Mouse (Mus musculus) adrenal gland (tissue): ENCODE measurements around the gene Mchr1.
"Not testable (repeated sequence)": the region's sequence is repeated elsewhere in the genome, so short reads cannot be mapped to it uniquely, and the experiment has no call there.

ENCODE experiments used
- intact Hi-C: fragments of 180-260 bp; cut with DNase I; formaldehyde crosslinking; loops from one replicate; pipeline ENCODE4 v1.15.1; 2025
- long read RNA-seq, 2 experiments: library from polyadenylated mRNA; unstranded; transcript quantifications; one replicate each; pipeline ENCODE4 v2.0.0; 2020; ENCODE audit warnings: borderline replicate concordance in 1 of 2; ENCODE audit not compliant: insufficient replicate concordance in 1 of 2

Gene Mchr1
- long read RNA-seq, experiment 1, result 0 reads
- long read RNA-seq, experiment 2, partial matches to known transcripts, result 0 of 1 reads
- long read RNA-seq, experiment 2, other reads (novel, unspliced or antisense), result 0 of 1 reads

DNA sequence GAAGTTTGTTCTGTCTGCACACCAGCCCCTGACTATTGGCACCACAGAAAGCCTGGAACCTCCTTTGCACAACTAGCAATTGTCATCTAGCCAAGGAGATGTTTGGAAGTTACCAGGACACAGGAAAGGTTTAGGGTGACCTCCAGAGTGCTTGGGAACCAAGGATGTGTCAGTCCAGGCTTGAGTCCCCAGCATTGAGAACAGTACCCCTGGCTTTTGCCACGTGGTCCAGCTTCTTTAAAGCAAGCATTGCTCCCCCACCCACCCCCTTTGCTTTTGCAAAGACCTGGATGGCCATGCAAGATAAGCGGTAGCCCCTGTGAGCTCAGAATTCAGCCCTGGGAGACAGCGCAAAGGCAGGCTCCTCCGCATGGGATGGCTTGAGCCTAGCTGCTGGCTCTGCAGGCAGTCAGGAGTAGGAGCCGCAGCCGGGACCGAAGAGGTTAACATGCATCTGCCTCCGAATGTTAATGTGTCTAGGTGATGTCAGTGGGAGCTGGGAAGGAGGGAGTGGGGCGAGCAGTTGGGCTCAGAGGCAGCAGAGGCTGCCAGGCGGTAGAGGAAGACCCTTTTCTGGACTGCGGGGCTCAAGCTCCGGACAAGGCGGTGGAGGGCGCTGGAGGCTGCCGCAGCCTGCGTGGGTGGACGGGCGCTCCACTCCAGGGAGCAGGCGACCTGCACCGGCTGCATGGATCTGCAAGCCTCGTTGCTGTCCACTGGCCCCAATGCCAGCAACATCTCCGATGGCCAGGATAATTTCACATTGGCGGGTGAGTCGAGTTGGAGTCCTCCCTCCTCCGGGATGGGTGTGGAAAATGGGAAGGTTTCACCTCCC is at the start of gene Mchr1:
Gene Mchr1, plus strand, starts transcription at position 414 of the 835 bp plus-strand sequence.
- intact Hi-C loops, result no loop called here

- intact Hi-C loops, result no loop called here
Observed at GRCm38 (mm10) chr15:81189061-81189460, 46.2 kb upstream of the Mchr1 start.

- intact Hi-C loops, result no loop called here
Observed at GRCm38 (mm10) chr15:81190011-81190629, 45.2 kb upstream of the Mchr1 start.

DNA sequence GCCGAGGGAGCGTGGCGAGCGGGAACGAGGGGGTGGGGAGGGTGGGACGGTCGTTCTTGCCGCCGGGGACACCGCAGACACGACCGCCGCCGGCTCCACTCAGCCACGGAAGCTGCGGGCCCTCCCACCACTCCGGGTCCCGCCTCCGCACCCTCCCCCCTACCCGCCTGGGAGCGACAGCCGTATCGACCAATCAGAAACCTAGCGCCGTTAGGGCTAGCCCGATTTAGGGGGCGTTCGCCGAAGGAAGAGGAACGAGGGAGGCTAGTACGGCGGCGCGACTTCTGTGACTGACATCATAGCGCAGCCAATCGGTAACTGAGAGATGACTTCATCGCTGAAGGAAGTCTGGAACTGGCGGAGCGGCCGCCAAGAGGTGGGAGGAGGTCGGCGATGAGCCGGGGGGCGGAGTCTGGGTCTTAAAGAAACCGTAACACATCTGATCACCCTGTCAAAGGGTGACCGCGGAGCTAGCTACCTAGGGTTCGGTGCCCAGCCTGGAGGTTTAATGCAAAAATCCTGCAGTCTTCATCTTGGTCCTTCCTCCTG is 44.6 kb upstream of the Mchr1 start, which contains the start of gene Mrtfa:
Gene Mrtfa, minus strand, starts transcription at position 128 of the 549 bp plus-strand sequence.
- intact Hi-C loops, result no loop called here

GRCm38 (mm10) chr15:81191303-81191702 is 44.0 kb upstream of the Mchr1 start:
- intact Hi-C loops, result no loop called here

- intact Hi-C loops, result no loop called here
Observed at GRCm38 (mm10) chr15:81192316-81192715, 43.0 kb upstream of the Mchr1 start.

DNA sequence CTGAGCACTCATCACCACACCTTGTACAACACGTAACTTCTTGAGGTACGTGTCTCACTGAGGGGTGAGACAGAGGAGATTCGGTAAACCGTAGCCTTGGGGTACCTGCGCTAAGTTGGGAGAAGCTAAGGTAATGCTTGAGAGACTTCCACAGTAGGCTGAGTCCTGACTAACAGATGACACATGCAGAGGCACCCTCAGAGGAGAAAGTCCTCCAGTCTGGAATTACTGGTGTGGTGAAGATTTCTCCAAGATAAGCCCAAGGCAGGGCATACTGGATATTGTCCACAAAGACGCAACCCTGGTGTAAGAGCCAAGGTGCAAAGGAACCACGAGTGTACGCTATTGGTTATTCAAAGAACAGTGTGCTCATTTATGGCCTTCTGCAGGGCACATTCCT is 42.4 kb upstream of the Mchr1 start:
- intact Hi-C loops, result no loop called here

DNA sequence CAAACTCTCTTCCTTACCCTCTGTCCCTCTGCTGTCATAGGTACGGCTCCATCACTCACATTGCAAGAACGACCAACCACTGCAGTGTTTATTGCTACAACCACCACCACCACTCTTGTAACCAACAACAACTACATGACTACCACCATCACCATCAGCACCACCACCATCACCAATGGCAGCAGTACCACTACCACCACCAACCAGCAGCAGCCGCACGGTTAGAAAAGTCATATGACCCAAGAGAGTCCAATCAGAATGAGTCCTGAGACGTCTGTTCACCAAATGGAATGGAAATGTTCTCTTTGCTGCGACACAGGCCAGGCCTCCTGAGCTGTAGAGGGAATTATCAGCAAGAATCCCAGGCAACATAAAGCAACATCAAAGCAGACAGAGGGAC is 40.5 kb upstream of the Mchr1 start:
- intact Hi-C loops, result loop anchor here (5.0 kb wide), 1 partner anchor 37 kb away; no protein-coding TSS in a partner anchor

GRCm38 (mm10) chr15:81195447-81195846 is 39.9 kb upstream of the Mchr1 start:
- intact Hi-C loops, result loop anchor here (5.0 kb wide), 1 partner anchor 38 kb away; no protein-coding TSS in a partner anchor

GRCm38 (mm10) chr15:81197197-81197596 is 38.1 kb upstream of the Mchr1 start:
- intact Hi-C loops, result loop anchor here (5.0 kb wide), 1 partner anchor 40 kb away; no protein-coding TSS in a partner anchor

DNA sequence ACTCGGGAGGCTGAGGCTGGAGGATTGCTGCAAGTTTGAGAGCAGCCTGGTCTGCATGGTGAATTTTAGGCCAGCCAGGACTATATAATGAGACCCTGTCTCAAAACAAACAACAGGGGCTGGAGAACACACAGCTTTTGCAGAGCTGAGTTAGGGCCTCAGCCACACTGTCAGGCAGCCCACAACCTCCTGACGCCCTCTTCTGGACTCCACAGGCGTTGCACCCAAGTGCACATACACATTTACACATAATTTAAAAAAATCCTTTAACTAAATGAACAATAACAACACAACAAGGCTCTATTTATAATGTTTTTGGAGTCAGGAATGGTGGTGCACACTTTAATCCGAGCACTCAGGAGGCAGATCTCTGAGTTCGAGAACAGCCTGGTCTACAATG is 36.9 kb upstream of the Mchr1 start:
- intact Hi-C loops, result loop anchor here (5.0 kb wide), 1 partner anchor 41 kb away; no protein-coding TSS in a partner anchor

- intact Hi-C loops, result loop anchor here (5.0 kb wide), 1 partner anchor 42 kb away; no protein-coding TSS in a partner anchor
Observed at GRCm38 (mm10) chr15:81199372-81199959, 35.8 kb upstream of the Mchr1 start.

DNA sequence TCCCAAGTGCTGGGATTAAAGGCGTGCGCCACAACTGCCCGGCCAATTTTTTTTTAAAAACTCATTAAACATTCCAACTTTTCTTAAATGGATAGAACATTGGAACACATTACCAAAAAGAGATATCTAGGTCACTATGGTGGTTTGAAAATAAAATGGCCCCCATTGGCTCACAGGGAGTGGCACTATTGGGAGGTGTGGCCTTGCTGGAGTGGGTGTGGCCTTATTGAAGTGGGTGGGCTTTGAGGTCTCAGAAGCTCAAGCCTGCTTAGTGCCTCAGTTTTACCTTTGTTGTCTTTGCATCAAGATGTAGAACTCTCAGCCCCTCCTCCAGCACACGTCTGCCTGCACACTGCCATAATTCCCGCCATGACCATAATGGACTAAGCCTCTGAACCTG is 32.8 kb upstream of the Mchr1 start:
- intact Hi-C loops, result no loop called here

DNA sequence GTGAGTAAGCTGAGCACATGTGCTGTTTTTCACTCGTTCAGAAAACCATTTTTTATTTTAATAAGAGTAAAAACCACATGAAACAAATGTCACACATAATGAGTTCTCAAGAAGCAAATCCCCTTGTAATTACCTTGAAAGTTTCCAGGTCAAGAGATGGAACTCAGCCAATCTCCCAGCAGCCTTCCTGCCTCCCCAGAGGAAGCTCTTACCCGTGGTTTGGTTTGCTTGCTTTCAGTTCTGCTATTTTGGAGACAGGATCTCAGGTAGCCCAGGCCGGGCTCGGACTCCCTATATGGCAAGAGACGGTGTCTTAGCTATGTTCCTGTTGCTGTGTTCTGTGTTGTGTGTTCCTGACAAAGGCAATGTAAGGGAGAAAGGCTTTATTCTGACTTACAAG is 24.8 kb upstream of the Mchr1 start:
- intact Hi-C loops, result no loop called here

DNA sequence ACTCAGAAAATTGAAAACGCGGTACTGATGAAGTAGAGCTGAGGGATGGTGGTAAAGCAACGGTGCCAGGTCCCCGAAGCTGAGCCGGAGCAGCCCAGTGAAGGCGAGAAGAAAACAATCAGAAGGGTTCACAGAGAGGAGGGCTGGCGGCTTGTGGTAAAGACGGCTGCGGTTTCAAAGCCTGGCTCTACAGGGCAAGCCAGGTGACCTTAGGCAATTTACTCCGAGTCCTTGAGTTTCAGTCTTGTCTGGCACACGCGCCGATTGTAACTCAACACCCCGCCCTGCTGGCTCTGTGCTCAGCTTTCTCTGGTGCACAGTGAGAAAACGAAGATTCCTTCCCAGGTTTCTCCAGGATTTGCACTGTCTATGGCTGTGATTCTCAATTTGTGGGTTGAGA is 22.3 kb upstream of the Mchr1 start:
- intact Hi-C loops, result no loop called here

DNA sequence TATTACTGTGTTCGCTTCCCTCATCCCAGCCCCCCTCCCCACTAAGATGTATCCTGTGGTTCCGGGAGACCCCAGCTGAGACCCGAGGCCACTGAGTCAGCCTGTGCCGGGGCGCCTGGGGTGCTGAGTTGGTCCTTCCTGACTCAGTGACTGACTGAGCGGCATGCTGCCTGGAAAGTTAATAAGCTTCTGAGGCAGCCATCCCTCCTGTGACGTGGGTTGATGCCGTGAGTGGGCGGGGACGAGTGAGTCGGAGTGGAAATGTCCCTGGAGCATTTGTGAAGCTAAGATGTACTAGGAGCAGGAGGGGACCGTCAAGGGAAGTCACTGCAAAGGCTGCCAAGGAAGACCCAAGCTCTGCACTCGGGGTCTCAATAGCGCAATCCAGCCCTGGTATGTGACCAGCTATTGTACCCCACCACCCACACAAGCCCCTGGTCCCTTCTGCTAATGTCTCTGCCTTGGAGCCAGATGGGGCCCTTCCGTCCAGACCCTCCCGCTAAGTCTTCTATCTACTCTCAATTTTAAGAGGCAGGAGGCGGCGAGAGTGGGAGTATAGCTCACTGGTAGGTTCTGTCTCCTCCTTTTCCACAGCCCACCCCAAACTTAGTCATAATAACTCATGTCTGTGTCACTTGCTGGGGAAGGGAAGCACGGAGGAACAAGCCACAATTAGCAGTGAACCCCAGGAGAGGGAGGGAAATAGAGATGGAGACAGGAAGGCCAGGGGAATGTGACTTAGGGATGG is 18.2 kb upstream of the Mchr1 start:
- intact Hi-C loops, result no loop called here

GRCm38 (mm10) chr15:81219054-81219453 is 16.2 kb upstream of the Mchr1 start:
- intact Hi-C loops, result no loop called here

DNA sequence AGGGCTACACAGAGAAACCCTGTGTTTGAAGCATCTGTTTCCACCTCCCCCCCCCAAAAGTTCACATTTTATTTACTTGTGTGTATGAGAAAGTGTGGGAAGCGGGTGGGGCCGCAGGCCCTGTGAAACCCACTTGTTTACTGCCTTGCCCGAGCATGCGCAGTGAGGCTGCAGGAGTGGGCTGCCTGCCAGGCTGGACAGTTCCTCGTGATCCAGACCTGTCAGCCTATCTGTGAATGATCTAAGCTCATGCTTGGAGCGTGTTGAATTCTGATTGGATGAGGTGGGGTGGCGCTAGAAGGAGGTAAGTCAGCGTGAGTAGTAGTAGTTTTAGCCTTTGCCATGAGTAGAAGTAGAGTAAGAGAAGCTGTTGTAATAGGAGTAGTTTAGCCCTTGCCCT is 15.2 kb upstream of the Mchr1 start:
- intact Hi-C loops, result not testable (repeated sequence)

- intact Hi-C loops, result no loop called here
Observed at GRCm38 (mm10) chr15:81221446-81221845, 13.9 kb upstream of the Mchr1 start.

- intact Hi-C loops, result no loop called here
Observed at GRCm38 (mm10) chr15:81225016-81225415, 10.3 kb upstream of the Mchr1 start.

- intact Hi-C loops, result no loop called here
Observed at GRCm38 (mm10) chr15:81225732-81226131, 9.6 kb upstream of the Mchr1 start.
